Mouse (Mus musculus): ENCODE data around the gene Ddx46. TPM values are rescaled to one million over a fixed set of nuclear protein-coding genes. Genes with fewer than 3 reads are reported as not detected.

Ddx46 gene
- polyA plus RNA-seq, 1 experiment from 2014 or later: 22.0 TPM

DNA sequence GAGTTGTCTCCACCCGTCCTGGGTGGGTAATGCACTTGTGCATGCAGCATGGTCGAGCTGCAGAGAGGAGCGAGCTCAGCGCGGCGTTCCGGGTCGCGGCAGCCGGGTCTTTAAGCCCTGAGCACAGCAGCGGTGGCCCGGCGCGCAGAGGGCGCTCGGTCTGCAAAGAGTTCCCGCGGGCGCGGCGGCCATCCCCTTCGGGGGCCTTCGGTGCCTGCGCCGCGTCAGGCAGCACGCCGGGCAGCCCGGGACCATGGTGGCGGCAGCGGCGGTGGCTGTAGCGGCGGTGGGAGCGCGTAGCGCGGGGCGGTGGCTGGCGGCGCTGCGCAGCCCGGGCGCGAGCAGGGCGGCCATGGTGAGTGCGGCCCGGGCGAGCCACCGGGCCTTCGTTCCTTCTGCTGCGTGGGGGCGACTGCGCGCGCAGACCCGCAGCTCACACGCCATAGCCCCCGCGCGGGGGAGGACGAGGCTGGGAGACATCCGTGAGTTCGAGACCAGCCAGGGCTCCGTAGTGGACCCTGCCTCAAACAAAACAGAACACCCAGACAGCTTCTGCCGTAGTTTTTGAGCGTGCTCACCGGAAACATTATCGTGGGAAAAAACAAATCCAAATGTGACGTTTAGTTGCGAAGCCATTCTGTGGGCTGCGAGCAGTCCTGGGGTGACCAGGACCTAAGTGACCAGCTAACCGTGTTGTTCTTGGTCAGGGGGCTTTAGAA lies 92.5 kb downstream of the Ddx46 start, which contains the start of gene Pcbd2:
Gene Pcbd2, plus strand, starts transcription at position 249 of the 719 bp plus-strand sequence.
- H3K9me3 ChIP-seq (replicated peaks): no peaks in the 10 kb centered on the region
- H3K27me3 ChIP-seq (replicated peaks): no peaks in the 10 kb centered on the region
- H3K9ac ChIP-seq (replicated peaks): peak within 1 kb of the TSS; percentile 66
- H3K36me3 ChIP-seq: peaks cover 24% of the 10 kb centered on the region
- no peaks in the 10 kb centered on the region for H3K4me1 ChIP-seq
- ATAC-seq (ENCODE audit: low FRiP score): peak; percentile 90
- H3K4me3 ChIP-seq (replicated peaks): peak within 1 kb of the TSS; percentile 62
- peak within 1 kb of the TSS; percentile 64 for H3K4me2 ChIP-seq
- H3K27ac ChIP-seq (replicated peaks): peak within 1 kb of the TSS; percentile 94
- WGBS: under 1% methylated on average over 73 of the region's 73 CpGs

DNA sequence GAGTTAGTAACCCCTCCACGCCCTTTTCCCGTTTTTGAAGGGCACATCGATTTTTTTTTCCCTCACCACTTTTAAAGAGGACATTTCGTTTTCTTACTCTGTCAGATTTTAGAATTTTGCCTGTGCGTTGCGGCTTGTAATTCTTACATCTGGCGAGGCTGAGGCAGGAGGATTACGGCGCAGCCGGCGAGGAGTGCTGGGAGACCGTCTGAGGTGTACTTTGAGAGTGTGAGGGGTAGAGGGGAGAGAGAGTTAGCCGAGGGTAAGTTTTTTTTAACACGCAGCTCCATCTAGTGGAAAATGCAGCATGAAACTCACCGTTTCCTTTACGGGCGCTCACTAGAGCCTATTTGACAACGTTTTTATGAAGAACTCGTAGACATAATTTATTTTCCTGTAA lies 93.0 kb downstream of the Ddx46 start:
- ATAC-seq (ENCODE audit: low FRiP score): peak; percentile 83
- 3% methylated on average over 19 of the region's 19 CpGs for WGBS
- H3K4me2 ChIP-seq: peak overlapping the region; percentile 64
- H3K27me3 ChIP-seq (replicated peaks): no peaks in the 10 kb centered on the region
- peak overlapping the region; percentile 66 for H3K9ac ChIP-seq (replicated peaks)
- H3K4me1 ChIP-seq: no peaks in the 10 kb centered on the region
- H3K27ac ChIP-seq (replicated peaks): peak overlapping the region; percentile 94
- no peaks in the 10 kb centered on the region for H3K9me3 ChIP-seq (replicated peaks)
- peaks cover 24% of the 10 kb centered on the region for H3K36me3 ChIP-seq
- H3K4me3 ChIP-seq (replicated peaks): peak overlapping the region; percentile 62

DNA sequence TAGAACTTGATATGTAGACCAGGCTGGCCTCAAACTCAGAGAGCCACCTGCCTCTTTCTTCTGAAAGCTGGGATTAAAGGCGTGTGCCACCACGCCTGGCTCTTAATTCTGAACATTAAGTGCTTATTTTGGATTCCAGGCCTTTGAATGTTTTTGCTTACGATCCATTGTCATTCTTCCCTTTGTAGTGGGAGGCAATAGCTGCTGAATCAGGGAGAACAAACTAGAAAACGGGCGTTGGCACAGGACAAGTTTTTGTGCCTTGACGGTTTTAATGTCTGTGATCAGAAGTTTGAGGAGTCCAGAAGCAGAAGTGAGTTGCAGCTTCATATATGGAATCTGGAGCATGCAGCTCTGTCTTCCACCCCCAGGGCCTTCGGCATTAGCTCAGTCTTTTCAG lies 95.9 kb downstream of the Ddx46 start:
- Histone ChIP-seq H3K4me1 (no peaks in the 10 kb centered on the region), H3K36me3 (peaks cover 5% of the 10 kb centered on the region), H3K9ac (replicated peaks) (no peak overlapping the region), H3K4me2 (no peak overlapping the region), H3K27me3 (replicated peaks) (no peaks in the 10 kb centered on the region), H3K9me3 (replicated peaks) (no peaks in the 10 kb centered on the region), H3K27ac (replicated peaks) (no peak overlapping the region), H3K4me3 (replicated peaks) (no peak overlapping the region)
- WGBS: 83% methylated on average over 7 of the region's 7 CpGs
- ATAC-seq (ENCODE audit: low FRiP score): no peak

Other genes with a start within 250 kb of the Ddx46 start
- gene Slc34a1, start 236.8 kb upstream of the Ddx46 start, polyA plus RNA-seq (2015; fragmentation: Nextera tagmentation; extraction: Ambion mirVana): 0.20 TPM in 1 of 2 replicates, not detected in the other
- 0.50 and 1.4 TPM in 2 replicates for gene Pfn3, start 219.8 kb upstream of the Ddx46 start, polyA plus RNA-seq (2015; fragmentation: Nextera tagmentation; extraction: Ambion mirVana)
- 0.18 and 0.47 TPM in 2 replicates for gene F12, start 208.2 kb upstream of the Ddx46 start, polyA plus RNA-seq (2015; fragmentation: Nextera tagmentation; extraction: Ambion mirVana)
- gene Grk6, start 190.0 kb upstream of the Ddx46 start, polyA plus RNA-seq (2015; fragmentation: Nextera tagmentation; extraction: Ambion mirVana): 34.2 and 38.4 TPM in 2 replicates
- 4.2 and 5.8 TPM in 2 replicates for gene Prr7, start 170.8 kb upstream of the Ddx46 start, polyA plus RNA-seq (2015; fragmentation: Nextera tagmentation; extraction: Ambion mirVana)
- 389 and 450 TPM in 2 replicates for gene Dbn1, start 146.9 kb upstream of the Ddx46 start, polyA plus RNA-seq (2015; fragmentation: Nextera tagmentation; extraction: Ambion mirVana)
- gene Pdlim7, start 121.4 kb upstream of the Ddx46 start, polyA plus RNA-seq (2015; fragmentation: Nextera tagmentation; extraction: Ambion mirVana): 169 and 176 TPM in 2 replicates
- gene Dok3, start 105.7 kb upstream of the Ddx46 start, polyA plus RNA-seq (2015; fragmentation: Nextera tagmentation; extraction: Ambion mirVana): 4.2 and 4.6 TPM in 2 replicates
- gene Ddx41, start 98.4 kb upstream of the Ddx46 start, polyA plus RNA-seq (2015; fragmentation: Nextera tagmentation; extraction: Ambion mirVana): 48.8 and 53.1 TPM in 2 replicates
- gene Fam193b, start 63.9 kb upstream of the Ddx46 start, polyA plus RNA-seq (2015; fragmentation: Nextera tagmentation; extraction: Ambion mirVana): 43.0 and 46.4 TPM in 2 replicates
- 110 and 121 TPM in 2 replicates for gene Tmed9, start 61.3 kb upstream of the Ddx46 start, polyA plus RNA-seq (2015; fragmentation: Nextera tagmentation; extraction: Ambion mirVana)
- gene B4galt7, start 35.1 kb upstream of the Ddx46 start, polyA plus RNA-seq (2015; fragmentation: Nextera tagmentation; extraction: Ambion mirVana): 45.5 and 48.3 TPM in 2 replicates
- gene Caml, start 12.0 kb upstream of the Ddx46 start, polyA plus RNA-seq (2015; fragmentation: Nextera tagmentation; extraction: Ambion mirVana): 102 and 117 TPM in 2 replicates
- gene B230219D22Rik, start 58.1 kb downstream of the Ddx46 start, polyA plus RNA-seq (2015; fragmentation: Nextera tagmentation; extraction: Ambion mirVana): 71.9 and 73.0 TPM in 2 replicates
- 140 and 149 TPM in 2 replicates for gene Txndc15, start 79.6 kb downstream of the Ddx46 start, polyA plus RNA-seq (2015; fragmentation: Nextera tagmentation; extraction: Ambion mirVana)
- 21.7 and 34.8 TPM in 2 replicates for gene Pcbd2, start 92.3 kb downstream of the Ddx46 start, polyA plus RNA-seq (2015; fragmentation: Nextera tagmentation; extraction: Ambion mirVana)
- 0.26 TPM in 1 of 2 replicates, not detected in the other for gene Catsper3, start 149.5 kb downstream of the Ddx46 start, polyA plus RNA-seq (2015; fragmentation: Nextera tagmentation; extraction: Ambion mirVana)
- 0.29 TPM in 1 of 2 replicates, not detected in the other for gene Pitx1, start 201.2 kb downstream of the Ddx46 start, polyA plus RNA-seq (2015; fragmentation: Nextera tagmentation; extraction: Ambion mirVana)